Mouse (Mus musculus): ENCODE results near the gene Ttn.

GRCm38 (mm10) chr2:76814048-76814817 lies 168.1 kb downstream of the Ttn start:
- TF ChIP-seq POLR2A (IDR thresholded peaks at IDR 0.05; ENCODE audit: control insufficient read depth in 1 of 2, insufficient read depth in 1 of 2, low read depth in 1 of 2, low read length in 2 of 2, poor library complexity in 1 of 2) (no peak), CTCF (IDR thresholded peaks at IDR 0.05 in 2 of 3, conservative IDR thresholded peaks at IDR 0.05 in 1 of 3; ENCODE audit: control insufficient read depth in 1 of 3, insufficient read depth in 1 of 3, low read depth in 2 of 3, low read length in 3 of 3, poor library complexity in 1 of 3, severe bottlenecking in 1 of 3) (no peak), USF1 (IDR thresholded peaks at IDR 0.05; ENCODE audit: low read depth, low read length) (no peak), CHD1 (IDR thresholded peaks at IDR 0.05; ENCODE audit: low read depth, low read length) (no peak), CHD2 (IDR thresholded peaks at IDR 0.05; ENCODE audit: low read length) (no peak), MYB (IDR thresholded peaks at IDR 0.05; ENCODE audit: low read depth, low read length) (no peak), ELF1 (IDR thresholded peaks at IDR 0.05; ENCODE audit: low read depth, low read length) (no peak), E2F4 (IDR thresholded peaks at IDR 0.05; ENCODE audit: borderline replicate concordance, low read depth, low read length) (no peak), GATA1 (IDR thresholded peaks at IDR 0.05; ENCODE audit: low read depth, low read length) (no peak)

Data from MEL (cell line).